Mouse (Mus musculus) c-Kit-positive CD71-positive TER-119-positive erythroid progenitor cells, embryonic 14.5 days (primary cell): Measurements from ENCODE around the gene Capn3.

ENCODE experiments used
- DNase-seq: peaks from one replicate; pipeline ENCODE4 v3.0.0-alpha.2; 2013; ENCODE audit warnings: low spot score

Gene Capn3

DNA sequence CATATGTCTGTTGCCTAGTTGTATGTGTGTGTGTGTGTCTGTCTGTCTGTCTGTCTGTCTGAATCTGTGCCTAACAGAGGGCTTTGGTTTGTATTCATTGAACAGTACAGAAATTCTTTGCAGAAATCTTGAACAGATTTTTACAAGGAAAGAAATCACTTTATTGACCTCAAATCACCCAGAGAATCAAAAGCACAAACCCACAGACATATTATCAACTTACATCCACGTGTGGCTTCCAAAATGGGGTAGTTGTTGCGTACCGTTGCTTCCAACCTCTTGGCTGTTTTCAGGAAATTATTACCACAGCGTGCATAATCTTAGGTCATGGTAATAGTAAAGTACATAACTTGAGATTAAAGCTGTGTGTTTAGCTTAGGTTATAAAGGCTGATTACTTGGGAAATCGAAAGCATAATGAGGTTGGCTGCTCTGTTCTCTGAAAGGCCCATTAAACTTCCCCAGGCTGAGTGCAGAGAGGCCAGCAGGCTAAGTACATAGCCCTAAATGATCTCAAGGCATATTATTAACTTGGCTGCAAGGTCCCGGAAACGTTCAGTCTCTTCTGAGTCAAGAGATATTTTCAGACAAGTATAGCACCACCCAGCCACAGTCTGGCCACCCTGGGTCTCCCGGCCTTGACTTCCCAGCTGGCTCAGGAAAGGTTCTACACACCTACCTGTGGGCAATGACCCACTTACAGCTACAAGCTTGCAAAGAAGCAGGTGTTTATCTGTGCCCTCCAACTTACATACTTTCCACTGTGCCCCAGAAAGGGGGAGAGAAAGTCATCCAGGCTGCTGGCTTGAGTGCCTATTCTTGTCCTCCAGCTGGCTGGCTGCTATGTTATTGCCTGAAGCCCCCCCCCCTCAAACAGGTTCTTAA lies 26.9 kb downstream of the Capn3 start:
- no peak for DNase-seq

DNA sequence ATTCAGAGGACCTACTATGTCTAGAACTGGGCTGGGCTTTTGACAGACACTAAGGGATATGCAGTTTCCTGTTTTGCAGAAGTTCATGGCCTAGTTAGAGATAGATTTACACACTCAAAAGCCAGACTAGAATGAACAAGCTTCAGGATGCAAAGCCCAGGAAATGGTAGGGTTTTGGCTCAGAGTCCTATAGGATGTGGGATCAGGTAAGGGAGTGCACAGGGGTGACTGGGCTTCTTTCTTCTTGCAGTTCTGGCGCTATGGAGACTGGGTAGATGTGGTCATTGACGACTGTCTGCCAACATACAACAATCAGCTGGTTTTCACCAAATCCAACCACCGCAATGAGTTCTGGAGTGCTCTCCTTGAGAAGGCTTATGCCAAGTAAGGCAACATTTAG lies 28.4 kb downstream of the Capn3 start:
- no peak for DNase-seq

DNA sequence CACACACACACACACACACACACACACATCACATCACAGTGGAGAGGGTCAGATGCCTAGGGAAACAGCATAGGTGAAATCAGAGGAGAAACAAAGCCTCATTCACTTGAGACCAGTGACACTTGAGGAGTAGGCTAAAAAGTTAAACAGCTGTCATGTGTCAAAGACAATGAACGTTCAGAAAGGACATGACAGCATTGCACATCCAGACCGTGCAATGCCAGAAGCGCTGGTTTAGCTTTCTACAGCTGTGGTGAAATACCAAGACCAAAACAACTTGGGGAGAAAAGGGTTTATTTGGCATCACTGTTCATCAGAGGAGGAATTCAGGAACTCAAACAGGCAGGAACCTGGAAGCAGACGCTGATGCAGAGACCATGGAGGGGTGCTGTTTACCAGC lies 37.4 kb downstream of the Capn3 start:
- DNase-seq = no peak

DNA sequence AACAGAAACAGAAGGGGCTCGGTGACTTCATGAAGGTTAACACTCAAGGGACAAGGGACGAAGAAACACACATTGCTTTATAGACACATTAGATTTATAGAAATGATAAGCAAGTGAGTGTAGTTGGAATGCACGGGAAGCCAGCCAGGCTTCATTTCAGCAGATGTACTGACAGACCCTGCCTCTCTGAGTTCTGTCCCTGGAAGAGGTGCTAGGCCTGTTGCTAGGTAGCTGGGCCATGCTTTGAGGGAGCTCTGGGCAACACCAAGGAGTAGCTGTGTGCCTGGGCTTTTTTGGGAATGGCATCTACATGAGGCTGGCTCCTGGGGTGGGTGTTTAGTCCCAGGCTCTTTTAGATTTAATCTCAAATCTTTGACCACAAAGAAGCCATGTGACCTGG lies 40.7 kb downstream of the Capn3 start:
- DNase-seq = no peak

DNA sequence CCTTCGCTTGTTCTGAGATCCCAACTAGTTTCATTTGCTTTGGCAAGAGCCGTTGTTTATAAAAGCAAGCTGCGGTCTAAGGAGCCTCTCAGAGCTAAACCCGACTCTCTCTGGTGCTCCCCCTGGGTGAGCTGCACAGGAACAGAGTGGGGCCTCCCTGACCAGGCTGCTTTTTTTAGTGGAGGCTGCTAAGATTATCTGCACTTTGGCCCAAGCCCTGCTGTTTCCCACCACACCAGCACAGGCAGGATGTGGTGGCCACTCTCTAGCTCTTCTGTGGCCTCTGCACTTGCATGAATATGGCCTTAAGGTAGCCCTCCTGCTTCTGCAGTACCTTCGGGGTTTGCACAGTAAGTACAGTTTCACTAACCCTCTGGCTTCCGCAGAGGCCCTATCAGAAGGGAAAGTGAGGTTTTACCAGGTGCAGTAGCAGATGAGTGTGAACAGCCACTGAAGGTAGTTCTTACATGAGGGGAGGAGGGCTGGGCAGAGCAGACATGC lies 44.2 kb downstream of the Capn3 start:
- no peak for DNase-seq

DNA sequence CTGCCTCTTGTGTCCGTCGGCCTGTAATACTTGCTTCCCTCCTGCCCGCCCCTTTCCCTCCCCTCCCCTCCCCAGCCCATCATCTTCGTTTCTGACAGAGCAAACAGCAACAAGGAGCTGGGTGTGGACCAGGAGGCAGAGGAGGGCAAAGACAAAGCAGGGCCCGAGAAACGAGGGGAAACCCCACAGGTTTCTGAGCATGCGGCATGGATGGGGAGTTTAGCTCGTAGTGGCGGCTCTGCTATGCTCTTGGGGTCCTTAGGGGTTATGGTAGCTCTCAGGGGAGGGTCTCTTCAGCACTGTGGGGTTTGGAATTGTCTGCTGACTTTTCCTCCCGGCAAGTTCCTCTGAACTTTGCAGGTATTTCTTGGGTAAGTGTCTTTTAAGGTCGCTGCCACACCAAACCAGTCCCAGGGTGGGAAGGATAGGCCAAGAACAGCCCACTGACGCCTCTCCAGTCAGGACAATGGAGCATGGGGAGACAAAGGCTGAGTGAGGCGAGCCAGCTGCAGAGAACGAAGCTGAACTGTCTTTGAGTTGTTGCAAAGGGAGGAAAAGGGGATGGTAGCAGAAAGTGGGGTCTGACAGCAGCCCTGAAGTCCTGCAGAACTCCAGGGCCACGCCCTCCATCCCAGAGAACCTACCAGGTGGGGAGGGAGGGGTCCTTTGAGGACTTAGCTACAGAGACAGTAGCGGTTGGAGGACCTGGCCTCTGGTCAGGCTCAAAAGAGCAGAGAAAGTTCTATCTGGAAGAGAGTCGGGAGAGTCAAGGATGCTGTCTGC lies 45.5 kb downstream of the Capn3 start:
- DNase-seq = no peak

DNA sequence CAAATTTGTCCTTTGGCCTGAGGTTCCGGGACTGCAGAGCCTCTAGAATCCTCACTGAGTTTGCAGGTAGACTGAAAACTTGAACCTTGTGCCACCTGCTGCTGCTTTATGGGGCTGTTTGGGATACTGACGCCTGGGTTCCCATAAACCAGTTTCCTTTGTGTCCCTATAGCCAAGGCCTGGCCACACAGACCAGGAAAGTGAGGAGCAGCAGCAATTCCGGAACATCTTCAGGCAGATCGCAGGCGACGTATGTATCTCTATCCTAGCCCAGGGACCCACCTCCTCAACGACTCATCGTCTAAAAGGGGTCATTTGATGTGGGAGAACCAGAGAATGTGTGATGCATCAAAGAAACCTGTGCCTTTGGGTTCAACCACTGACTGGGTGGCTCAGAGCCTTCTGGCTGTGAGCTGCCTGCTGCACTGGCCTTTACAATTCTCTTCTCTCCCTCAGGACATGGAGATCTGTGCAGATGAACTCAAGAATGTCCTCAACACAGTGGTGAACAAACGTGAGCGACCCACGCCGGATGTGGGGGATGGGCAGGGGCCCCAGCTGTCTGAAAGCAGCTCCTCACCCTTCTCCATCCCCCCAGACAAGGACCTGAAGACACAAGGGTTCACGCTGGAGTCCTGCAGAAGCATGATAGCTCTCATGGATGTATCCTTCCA lies 46.2 kb downstream of the Capn3 start:
- DNase-seq = no peak

DNA sequence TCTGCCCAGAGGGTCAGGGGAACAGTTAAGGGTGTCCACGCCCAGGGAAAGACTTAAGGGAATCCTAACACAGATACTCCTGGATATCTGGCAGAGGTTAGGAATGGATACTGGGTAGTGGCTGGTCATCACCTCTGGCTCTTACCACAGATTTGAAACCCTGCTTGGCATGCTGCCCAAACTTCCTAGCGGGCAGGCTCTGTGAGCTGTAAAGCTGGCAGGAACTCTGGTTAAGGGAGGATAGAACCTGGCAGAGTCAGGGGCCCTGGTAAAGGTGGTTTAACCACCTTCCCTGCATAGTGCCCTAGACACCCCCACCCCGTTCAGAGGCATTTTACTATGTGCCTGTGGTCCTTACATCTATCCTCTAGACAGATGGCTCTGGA lies 46.8 kb downstream of the Capn3 start:
- DNase-seq = no peak

DNA sequence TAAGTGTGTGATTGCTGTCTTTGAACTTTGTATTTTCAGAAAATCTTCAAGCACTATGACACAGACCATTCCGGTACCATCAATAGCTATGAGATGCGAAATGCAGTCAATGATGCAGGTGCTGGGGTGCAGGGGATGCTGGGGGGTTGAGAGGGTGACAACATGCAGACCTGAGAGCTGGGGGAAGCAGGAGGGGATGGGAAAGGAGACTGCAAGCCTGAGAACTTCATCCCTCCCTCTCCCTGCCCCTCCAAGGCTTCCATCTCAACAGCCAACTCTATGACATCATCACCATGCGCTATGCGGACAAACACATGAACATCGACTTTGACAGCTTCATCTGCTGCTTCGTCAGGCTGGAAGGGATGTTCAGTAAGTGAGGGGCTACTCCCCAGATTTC lies 47.3 kb downstream of the Capn3 start:
- DNase-seq = no peak

DNA sequence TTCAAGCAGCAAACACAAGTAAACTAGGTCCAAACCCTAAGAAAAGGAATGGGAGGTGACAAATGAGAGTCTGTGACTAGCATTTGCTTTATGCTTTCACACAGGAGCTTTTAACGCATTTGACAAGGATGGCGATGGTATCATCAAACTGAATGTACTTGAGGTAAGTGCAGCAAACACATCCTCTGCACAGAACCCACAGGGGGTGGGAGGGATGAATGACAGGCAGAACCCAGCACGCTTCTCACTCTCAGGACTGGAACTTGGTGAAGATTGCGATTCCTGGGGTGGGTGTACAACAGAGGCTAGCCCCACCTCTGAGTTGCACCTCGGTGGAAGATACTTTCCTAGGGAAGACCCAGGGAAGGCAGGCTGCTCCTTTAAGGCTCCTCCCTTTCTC lies 48.2 kb downstream of the Capn3 start:
- DNase-seq = no peak

DNA sequence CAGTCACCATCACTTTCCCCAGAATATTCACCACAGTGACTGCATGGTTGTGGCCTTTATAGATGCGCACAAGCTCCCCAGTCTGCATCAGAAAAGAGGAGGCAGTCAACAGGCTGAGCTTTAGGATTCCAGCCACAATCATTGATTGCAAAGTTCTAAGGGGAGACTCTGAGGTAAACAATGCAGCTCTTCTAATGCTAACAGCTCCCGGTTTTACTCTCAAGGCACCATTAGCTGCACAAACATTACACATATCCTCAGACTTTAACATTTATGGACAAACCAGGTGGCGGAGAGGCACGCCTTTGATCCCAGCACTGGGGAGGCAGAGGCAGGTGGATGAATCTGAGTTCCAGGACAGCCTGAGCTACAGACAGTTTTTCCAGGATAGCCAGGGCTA lies 58.4 kb downstream of the Capn3 start:
- DNase-seq = no peak

DNA sequence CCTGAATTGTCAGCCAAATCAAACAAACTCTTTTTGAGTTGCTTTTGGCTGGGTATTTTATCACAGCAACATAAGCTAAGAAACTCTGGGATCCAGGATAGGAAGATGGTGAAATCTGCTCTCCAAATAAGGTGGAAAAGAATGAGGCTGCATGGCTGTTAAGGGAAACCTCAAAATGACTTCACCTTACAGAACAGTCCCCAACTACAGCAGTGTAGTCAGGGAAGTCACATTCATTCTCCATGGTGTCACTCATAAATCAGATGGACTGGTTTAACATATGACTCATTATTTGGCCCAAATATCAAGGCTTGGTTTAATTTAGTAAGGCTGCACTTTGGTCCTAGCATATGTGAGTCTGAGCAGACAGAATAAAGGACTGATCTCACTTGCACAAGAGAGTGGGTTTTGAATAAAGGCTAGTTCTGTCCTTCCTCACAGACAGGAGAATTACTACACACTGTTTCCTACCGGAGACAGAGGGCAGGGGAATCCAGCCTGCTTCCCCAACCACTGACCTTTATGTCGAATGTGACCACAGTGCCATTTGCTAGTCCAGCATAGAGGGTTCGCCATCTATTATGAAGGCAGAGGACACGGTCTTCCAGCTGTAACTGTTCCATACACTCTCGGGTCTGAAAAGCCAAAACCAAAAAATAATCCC lies 62.9 kb downstream of the Capn3 start:
- DNase-seq = no peak

DNA sequence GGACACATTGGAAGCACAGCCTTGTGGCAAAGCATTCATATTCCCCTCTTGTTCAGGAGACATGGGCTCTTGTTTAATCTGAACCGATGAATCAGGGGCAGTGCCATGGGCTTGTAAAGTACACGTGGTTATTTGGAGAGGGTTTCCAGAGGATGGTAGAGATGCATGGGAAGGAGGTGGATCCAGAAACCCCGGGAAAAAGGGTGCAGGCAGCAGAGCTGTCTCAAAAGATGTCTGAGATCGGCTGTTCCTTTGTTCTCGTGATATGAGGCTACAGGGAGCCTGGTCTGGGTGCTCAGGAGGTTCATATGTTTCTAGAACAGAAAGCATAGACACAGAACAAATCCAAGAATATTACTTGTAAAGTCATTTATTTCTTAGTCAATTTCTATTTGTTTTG lies 71.0 kb downstream of the Capn3 start:
- no peak for DNase-seq

DNA sequence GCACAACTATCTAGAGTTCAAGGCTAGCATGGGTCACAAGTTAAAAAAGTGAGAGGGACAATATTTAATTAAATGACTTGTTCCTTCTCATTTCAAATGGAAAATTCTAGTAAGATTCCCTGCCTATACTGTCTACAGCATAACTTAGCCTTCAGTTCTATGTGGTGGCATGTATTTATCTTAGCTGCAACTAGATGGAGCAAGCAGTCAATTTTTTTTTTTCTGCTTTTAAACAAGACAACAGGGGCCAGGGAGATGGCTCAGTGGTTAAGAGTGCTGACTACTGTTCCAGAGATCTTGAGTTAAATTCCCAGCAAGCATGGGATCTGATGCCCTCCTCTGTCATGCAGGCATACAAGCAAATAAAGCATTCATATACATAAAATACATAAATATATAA lies 73.7 kb downstream of the Capn3 start:
- no peak for DNase-seq

DNA sequence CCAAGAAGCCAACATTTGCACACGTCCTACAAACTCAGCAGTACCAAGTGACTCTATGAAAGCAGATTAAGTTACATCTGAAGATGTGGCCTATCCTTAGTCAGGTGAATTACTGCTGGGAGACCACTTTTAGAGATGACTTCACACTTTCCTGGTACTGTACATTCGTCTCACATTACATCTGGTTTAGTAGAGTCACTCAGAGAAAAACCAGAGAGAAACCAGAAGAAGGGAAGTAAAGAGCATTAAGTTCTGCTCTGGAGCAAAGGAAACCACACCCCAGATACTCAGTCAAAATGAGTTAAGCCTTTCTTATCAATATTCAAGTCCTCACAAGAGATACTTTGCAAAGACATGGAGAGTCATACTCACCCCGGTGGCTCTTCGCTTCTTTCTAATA lies 75.4 kb downstream of the Capn3 start:
- no peak for DNase-seq

DNA sequence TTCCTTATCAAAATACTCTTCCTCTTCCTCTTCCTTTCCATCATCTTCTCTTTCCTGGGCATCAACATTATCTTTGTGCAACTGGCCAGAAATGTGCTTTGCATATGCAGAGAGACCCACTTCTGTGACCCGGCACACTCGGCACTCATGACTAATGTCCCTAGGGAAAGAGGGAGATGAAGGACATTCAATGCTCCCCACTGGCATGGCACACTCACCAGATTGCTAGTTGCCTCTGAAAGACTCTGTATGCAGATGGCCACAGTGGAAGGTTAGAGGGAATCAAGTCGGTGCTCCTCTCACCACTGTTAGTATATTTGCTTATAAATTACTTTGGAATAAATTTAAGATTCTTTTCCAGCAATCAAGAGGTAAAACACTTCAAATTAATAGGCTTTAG lies 83.5 kb downstream of the Capn3 start:
- DNase-seq = no peak

DNA sequence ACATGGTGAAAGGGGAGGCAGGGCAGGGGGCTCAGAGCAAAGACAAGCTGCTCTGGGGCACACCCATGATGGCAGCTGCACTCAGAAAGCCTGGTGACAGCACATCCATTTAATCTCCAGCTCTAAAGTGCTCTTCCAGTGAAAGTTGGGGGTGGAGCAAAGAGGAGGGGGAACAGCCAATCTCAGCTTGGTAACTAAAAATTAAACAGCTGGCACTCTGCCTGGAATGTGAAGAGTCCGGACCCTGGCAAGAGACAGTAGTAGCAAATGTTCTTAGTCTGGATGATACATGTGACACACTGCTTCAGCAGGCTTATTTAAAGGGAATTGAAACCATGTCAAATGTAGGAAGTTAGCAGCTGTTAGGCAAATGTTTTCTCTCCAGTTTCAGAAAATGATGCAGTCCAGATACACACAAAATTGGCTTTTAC lies 84.0 kb downstream of the Capn3 start:
- DNase-seq = no peak

DNA sequence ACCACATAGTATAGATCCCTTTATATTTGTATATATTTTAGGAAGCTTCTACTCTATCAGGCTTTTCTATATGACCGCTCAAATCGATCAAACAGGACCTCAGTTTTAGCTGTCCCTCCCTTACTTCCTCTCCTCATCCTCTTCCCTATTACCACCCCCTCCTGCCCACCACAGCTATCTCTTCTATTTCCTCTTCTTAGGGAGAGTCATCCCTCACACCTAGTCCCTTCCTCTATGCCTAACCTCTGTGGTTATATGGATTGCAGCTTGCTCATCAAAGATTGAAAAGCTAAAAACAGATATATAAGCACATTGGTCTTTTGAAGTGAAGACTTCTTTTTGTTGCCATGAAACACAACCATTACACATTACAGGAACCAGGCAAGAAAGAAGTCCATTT lies 88.9 kb downstream of the Capn3 start:
- no peak for DNase-seq
